Mouse (Mus musculus): ENCODE measurements around the gene Fxyd6. TPM values are rescaled to one million over a fixed set of nuclear protein-coding genes. Genes with fewer than 3 reads are reported as not detected.

The Fxyd6 gene
- 20.8 TPM for polyA plus RNA-seq (2014; fragmentation: Illumina TruSeq; extraction: RNeasy Lipid Tissue Mini Kit (QIAGEN cat#74804); ENCODE audit: insufficient read depth, low read depth, low replicate concordance)

DNA sequence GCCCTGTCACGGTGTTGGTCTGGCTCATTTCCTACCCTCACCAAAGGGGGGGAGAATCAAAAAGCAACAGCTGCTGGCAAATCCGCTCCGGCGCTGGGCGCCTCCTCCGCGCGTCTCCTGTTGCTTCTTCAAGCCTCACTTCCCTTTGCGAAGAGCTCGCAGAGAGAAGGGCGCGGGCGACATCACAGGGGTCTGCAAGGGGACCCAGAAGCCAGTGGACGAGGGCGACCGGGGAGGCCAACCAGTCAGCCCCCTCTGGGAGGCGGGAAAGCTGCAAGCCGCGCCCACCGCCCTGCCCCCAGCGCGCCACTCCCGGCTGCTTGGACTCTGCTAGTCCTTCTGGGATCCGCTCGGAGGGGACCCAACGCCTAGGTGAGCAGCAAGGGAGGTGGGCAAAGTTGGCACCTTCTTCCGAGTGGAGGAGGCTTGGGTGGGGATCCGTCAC, at the start of gene Fxyd6:
Gene Fxyd6 (plus strand): TSS at position 69 of the 445 bp plus-strand sequence.

DNA sequence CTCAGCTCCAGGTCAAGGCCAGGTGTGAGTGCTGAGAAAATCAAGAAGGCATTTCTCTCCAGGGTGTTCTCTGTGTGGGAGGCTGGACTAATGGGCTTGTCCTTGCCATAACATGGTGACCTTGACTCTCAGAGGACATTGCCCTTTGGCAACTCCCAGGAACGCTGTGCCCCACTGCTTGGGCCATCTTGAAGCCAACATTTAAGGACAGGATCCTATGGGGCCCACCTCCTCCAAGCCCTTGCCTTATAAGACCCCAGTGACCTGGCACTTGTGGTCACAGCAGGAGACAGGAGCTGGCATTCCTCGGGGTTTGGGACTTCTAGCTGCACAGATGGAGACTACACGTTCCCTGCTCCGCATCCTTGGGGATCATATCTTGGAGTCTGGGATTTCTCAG, 29.4 kb downstream of the Fxyd6 start, which contains the start of gene Fxyd2:
Gene Fxyd2 (plus strand): TSS at position 236 of the 400 bp plus-strand sequence.

DNA sequence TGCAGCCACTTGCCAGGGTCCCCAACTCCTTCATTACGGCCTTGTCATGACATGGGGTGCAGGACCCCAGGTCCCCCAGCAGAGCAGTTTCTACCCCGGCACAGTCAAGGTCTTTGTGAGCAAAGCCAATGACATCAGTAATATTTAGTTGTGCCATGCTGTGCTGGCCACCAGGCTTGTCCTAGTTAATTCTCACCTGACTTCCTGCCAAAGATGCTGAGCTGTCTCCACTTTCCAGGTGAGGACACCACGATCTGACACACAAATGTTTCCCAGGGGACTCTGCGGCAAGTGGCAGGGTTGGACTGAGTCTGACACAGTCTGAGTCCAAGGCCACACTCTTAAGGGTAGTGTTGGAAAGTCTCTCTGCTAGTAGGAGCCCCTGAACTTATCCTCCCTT, 56.5 kb downstream of the Fxyd6 start, which contains the start of gene Dscaml1:
Gene Dscaml1 (plus strand): TSS at position 173 of the 400 bp plus-strand sequence.

Other genes with a start within 250 kb of the Fxyd6 start
- gene Scn4b, start 231.8 kb upstream of the Fxyd6 start, polyA plus RNA-seq (2014; fragmentation: Illumina TruSeq; extraction: RNeasy Lipid Tissue Mini Kit (QIAGEN cat#74804); ENCODE audit: insufficient read depth, low read depth, low replicate concordance): 0.30 TPM
- not detected for gene BC049352, start 188.2 kb upstream of the Fxyd6 start, polyA plus RNA-seq (2014; fragmentation: Illumina TruSeq; extraction: RNeasy Lipid Tissue Mini Kit (QIAGEN cat#74804); ENCODE audit: insufficient read depth, low read depth, low replicate concordance)
- gene Tmprss4, start 166.1 kb upstream of the Fxyd6 start, polyA plus RNA-seq (2014; fragmentation: Illumina TruSeq; extraction: RNeasy Lipid Tissue Mini Kit (QIAGEN cat#74804); ENCODE audit: insufficient read depth, low read depth, low replicate concordance): 16.3 TPM
- 12.3 TPM for gene Il10ra, start 101.0 kb upstream of the Fxyd6 start, polyA plus RNA-seq (2014; fragmentation: Illumina TruSeq; extraction: RNeasy Lipid Tissue Mini Kit (QIAGEN cat#74804); ENCODE audit: insufficient read depth, low read depth, low replicate concordance)
- gene Tmprss13, start 51.1 kb upstream of the Fxyd6 start, polyA plus RNA-seq (2014; fragmentation: Illumina TruSeq; extraction: RNeasy Lipid Tissue Mini Kit (QIAGEN cat#74804); ENCODE audit: insufficient read depth, low read depth, low replicate concordance): 1.8 TPM
- 5.7 TPM for gene Fxyd2, start 29.5 kb downstream of the Fxyd6 start, polyA plus RNA-seq (2014; fragmentation: Illumina TruSeq; extraction: RNeasy Lipid Tissue Mini Kit (QIAGEN cat#74804); ENCODE audit: insufficient read depth, low read depth, low replicate concordance)
- not detected for gene Dscaml1, start 56.4 kb downstream of the Fxyd6 start, polyA plus RNA-seq (2014; fragmentation: Illumina TruSeq; extraction: RNeasy Lipid Tissue Mini Kit (QIAGEN cat#74804); ENCODE audit: insufficient read depth, low read depth, low replicate concordance)

Measured in lung, adult 10 weeks (tissue).